Mouse (Mus musculus) forebrain, postnatal 0 days (tissue): Measurements from ENCODE around the gene Eif2b3. TPM values are rescaled to one million over a fixed set of nuclear protein-coding genes. Genes with fewer than 3 reads are reported as not detected.

Experiments
- ATAC-seq: fragments of 200-750 bp; cut with Nextera tagmentation; 2 replicates; pipeline ENCODE4 v1.8.0; 2017; ENCODE audit warnings: mild to moderate bottlenecking, moderate library complexity
- DNase-seq: peaks from one replicate; pipeline ENCODE4 v3.0.0-alpha.2; 2015
- H3K27ac ChIP-seq: fragments of 300-500 bp; sonication (generic); 2 replicates; pipeline ENCODE4 v1.5.1; 2014; ENCODE audit warnings: low read depth, mild to moderate bottlenecking, antibody characterized with exemption, low read length, moderate library complexity, mixed read lengths
- H3K27me3 ChIP-seq: fragments of 300-500 bp; sonication (generic); 2 replicates; pipeline ENCODE4 v1.6.1; 2014; ENCODE audit warnings: mild to moderate bottlenecking, low read length, mixed read lengths; ENCODE audit not compliant: insufficient read depth
- H3K36me3 ChIP-seq: fragments of 300-500 bp; sonication (generic); 2 replicates; pipeline ENCODE4 v1.6.1; 2014; ENCODE audit warnings: mild to moderate bottlenecking, moderate library complexity; ENCODE audit not compliant: insufficient read depth
- H3K4me1 ChIP-seq: fragments of 300-500 bp; sonication (generic); 2 replicates; pipeline ENCODE4 v1.6.1; 2014; ENCODE audit warnings: antibody characterized with exemption; ENCODE audit not compliant: insufficient read depth
- H3K4me2 ChIP-seq: fragments of 300-500 bp; sonication (generic); 2 replicates; pipeline ENCODE4 v1.6.1; 2014; ENCODE audit warnings: low read depth, mild to moderate bottlenecking, moderate library complexity
- H3K4me3 ChIP-seq: fragments of 300-500 bp; sonication (generic); 2 replicates; pipeline ENCODE4 v1.5.1; 2014; ENCODE audit warnings: low read depth, low read length, mixed read lengths
- H3K9ac ChIP-seq: fragments of 300-500 bp; sonication (generic); 2 replicates; pipeline ENCODE4 v1.6.1; 2014; ENCODE audit warnings: mild to moderate bottlenecking
- H3K9me3 ChIP-seq: fragments of 300-500 bp; sonication (generic); 2 replicates; pipeline ENCODE4 v1.6.1; 2016; ENCODE audit warnings: low read length
- CTCF ChIP-seq: sonication (generic); IDR thresholded peaks from 2 replicates; pipeline ENCODE4 v1.5.1; 2016; ENCODE audit warnings: antibody characterized with exemption, control low read depth, low read depth
- WGBS: fragments of 180-500 bp; shearing (Covaris S2); extraction: QIAGEN DNeasy Blood & Tissue Kit; methylation state at CpG from one replicate; pipeline ENCODE4 v1.1.7; 2014; 5-methylcytosine and 5-hydroxymethylcytosine counted together
- polyA plus RNA-seq: library from polyadenylated mRNA; unstranded; fragments of >200 nt; fragmentation: Nextera tagmentation; extraction: Ambion mirVana; gene quantifications from 2 replicates; pipeline ENCODE4 v1.2.1, GENCODE M21; 2015
- total RNA-seq: library from RNA; depleted of rRNA; stranded (reverse); fragments of >200 nt; gene quantifications from 2 replicates; pipeline ENCODE4 v1.2.3, GENCODE M21; 2014

Gene Eif2b3
- total and polyA plus RNA-seq, 2 experiments from 2014 or later: 24.7 to 59.9 TPM

- H3K27me3 ChIP-seq: no peaks in the 10 kb centered on the region
- TF ChIP-seq CTCF: peak; percentile 97
- no peak overlapping the region for H3K27ac ChIP-seq
- ATAC-seq (no peak; the same call in 1 of the 2 replicates), DNase-seq (peak; percentile 89)
- H3K4me1 ChIP-seq: peaks cover 13% of the 10 kb centered on the region; the same call in 1 of the 2 replicates
- H3K9me3 ChIP-seq: no peaks in the 10 kb centered on the region
- H3K4me2 ChIP-seq: no peak overlapping the region
- peaks cover 27% of the 10 kb centered on the region for H3K36me3 ChIP-seq
- WGBS: 15% methylated on average over 7 of the region's 7 CpGs
- H3K9ac ChIP-seq: no peak overlapping the region
- no peak overlapping the region for H3K4me3 ChIP-seq
Measured at GRCm38 (mm10) chr4:116991366-116991765, 27.8 kb upstream of the Eif2b3 start.

GRCm38 (mm10) chr4:116993672-116994621 lies 25.3 kb upstream of the Eif2b3 start, which contains the start of gene Urod:
Urod (minus strand) TSS chr4:116994413.
- peak within 1 kb of the TSS; percentile 80 for H3K9ac ChIP-seq

GRCm38 (mm10) chr4:116995131-116995797 lies 23.9 kb upstream of the Eif2b3 start, which contains the start of gene Hectd3:
Hectd3 (plus strand) TSS chr4:116995317.
- no peak for TF ChIP-seq CTCF
- Histone ChIP-seq H3K36me3 (peaks cover 27% of the 10 kb centered on the region), H3K9me3 (no peaks in the 10 kb centered on the region)

More at GRCm38 (mm10) chr4:116993672-116994621, 25.3 kb upstream of the Eif2b3 start, which contains the start of gene Urod:
- peak within 1 kb of the TSS; percentile 76 for H3K27ac ChIP-seq
- H3K36me3 ChIP-seq: peaks cover 21% of the 10 kb centered on the region
- peak; percentile 95 for ATAC-seq
- peaks cover 13% of the 10 kb centered on the region; the same call in 1 of the 2 replicates for H3K4me1 ChIP-seq
- H3K9me3 ChIP-seq: no peaks in the 10 kb centered on the region
- peak within 1 kb of the TSS; percentile 77 for H3K4me2 ChIP-seq
- DNase-seq: peak; percentile 96
- H3K4me3 ChIP-seq: peak within 1 kb of the TSS; percentile 89
- 2% methylated on average over 38 of the region's 38 CpGs for WGBS
- TF ChIP-seq CTCF: no peak
- H3K27me3 ChIP-seq: no peaks in the 10 kb centered on the region

GRCm38 (mm10) chr4:116995798-116996135 lies 23.4 kb upstream of the Eif2b3 start:
- no peak for ATAC-seq
- H3K27me3 ChIP-seq: no peaks in the 10 kb centered on the region
- peak; percentile 58 for TF ChIP-seq CTCF
- H3K9ac ChIP-seq: peak overlapping the region; percentile 80
- peak overlapping the region; percentile 76; the same call in 1 of the 2 replicates for H3K27ac ChIP-seq
- WGBS: 2% methylated on average over 16 of the region's 16 CpGs
- H3K4me3 ChIP-seq: peak overlapping the region; percentile 89
- DNase-seq: peak; percentile 25
- H3K36me3 ChIP-seq: peaks cover 32% of the 10 kb centered on the region
- peak overlapping the region; percentile 77 for H3K4me2 ChIP-seq
- H3K9me3 ChIP-seq: no peaks in the 10 kb centered on the region
- peaks cover 13% of the 10 kb centered on the region; the same call in 1 of the 2 replicates for H3K4me1 ChIP-seq

More at GRCm38 (mm10) chr4:116995131-116995797, 23.9 kb upstream of the Eif2b3 start, which contains the start of gene Hectd3:
- peaks cover 13% of the 10 kb centered on the region; the same call in 1 of the 2 replicates for H3K4me1 ChIP-seq
- peak; percentile 55 for ATAC-seq
- peak within 1 kb of the TSS; percentile 89 for H3K4me3 ChIP-seq
- no peaks in the 10 kb centered on the region for H3K27me3 ChIP-seq
- H3K27ac ChIP-seq: peak within 1 kb of the TSS; percentile 76
- DNase-seq: peak; percentile 72
- H3K4me2 ChIP-seq: peak within 1 kb of the TSS; percentile 77
- under 1% methylated on average over 58 of the region's 58 CpGs for WGBS
- H3K9ac ChIP-seq: peak within 1 kb of the TSS; percentile 80

- 98% methylated on average over 17 of the region's 17 CpGs for WGBS
- H3K36me3 ChIP-seq: peaks cover 65% of the 10 kb centered on the region
Measured at GRCm38 (mm10) chr4:116999513-117000154, 19.6 kb upstream of the Eif2b3 start.

GRCm38 (mm10) chr4:117001957-117002356 lies 17.2 kb upstream of the Eif2b3 start:
- no peak for TF ChIP-seq CTCF
- no peaks in the 10 kb centered on the region for H3K4me1 ChIP-seq
- DNase-seq (no peak), ATAC-seq (no peak)
- WGBS: 91% methylated on average over 16 of the region's 16 CpGs
- no peak overlapping the region for H3K4me3 ChIP-seq
- H3K4me2 ChIP-seq: no peak overlapping the region
- no peaks in the 10 kb centered on the region for H3K27me3 ChIP-seq
- peaks cover 64% of the 10 kb centered on the region for H3K36me3 ChIP-seq
- no peak overlapping the region for H3K27ac ChIP-seq
- H3K9me3 ChIP-seq: no peaks in the 10 kb centered on the region
- H3K9ac ChIP-seq: no peak overlapping the region

More at GRCm38 (mm10) chr4:116999513-117000154, 19.6 kb upstream of the Eif2b3 start:
- no peak for DNase-seq
- H3K9me3 ChIP-seq: no peaks in the 10 kb centered on the region
- no peak overlapping the region for H3K4me3 ChIP-seq
- no peaks in the 10 kb centered on the region for H3K27me3 ChIP-seq
- H3K4me1 ChIP-seq: peaks cover 9% of the 10 kb centered on the region; the same call in 1 of the 2 replicates
- H3K4me2 ChIP-seq: no peak overlapping the region
- no peak overlapping the region for H3K27ac ChIP-seq
- ATAC-seq: no peak
- no peak for TF ChIP-seq CTCF
- no peak overlapping the region for H3K9ac ChIP-seq
